Mouse (Mus musculus) c-Kit-negative CD71-positive TER-119-positive erythroid progenitor cells, embryonic 14.5 days (primary cell): ENCODE measurements at regions not wholly inside any gene's neighbourhood (a gene's known extent, or its start where the extent isn't known, plus 50 kb on each side); places are given as distances from the start of the nearest gene placed in this dataset.

ENCODE experiments used
- DNase-seq: peaks from one replicate; pipeline ENCODE4 v3.0.0-alpha.2; 2013; ENCODE audit warnings: low read depth, low spot score

GRCm38 (mm10) chr15:64590092-64590881 lies 227.2 kb upstream of the Gm21798 start:
- DNase-seq = no peak

GRCm38 (mm10) chr15:64613503-64613902 lies 204.0 kb upstream of the Gm21798 start:
- no peak for DNase-seq

GRCm38 (mm10) chr15:64618471-64618870 lies 199.0 kb upstream of the Gm21798 start:
- DNase-seq = no peak

GRCm38 (mm10) chr15:64621876-64622275 lies 195.6 kb upstream of the Gm21798 start:
- no peak for DNase-seq

GRCm38 (mm10) chr15:64622591-64622990 lies 194.9 kb upstream of the Gm21798 start:
- no peak for DNase-seq

GRCm38 (mm10) chr15:64626359-64626758 lies 191.1 kb upstream of the Gm21798 start:
- no peak for DNase-seq

- peak; percentile 17 for DNase-seq
Measured at GRCm38 (mm10) chr15:64627258-64627657, 190.2 kb upstream of the Gm21798 start.
